Mouse (Mus musculus) gastrocnemius, adult 2 months (tissue): ENCODE data around the gene Slc43a1. TPM values are rescaled to one million over a fixed set of nuclear protein-coding genes. Genes with fewer than 3 reads are reported as not detected.

ENCODE experiments used
- DNase-seq: peaks from one replicate; pipeline ENCODE4 v3.0.0; 2022
- H3K27ac ChIP-seq: fragments of 200-600 bp; 2 replicates; pipeline ENCODE4 v1.8.1; 2022; ENCODE audit warnings: mild to moderate bottlenecking
- H3K4me3 ChIP-seq: fragments of 200-600 bp; 2 replicates; pipeline ENCODE4 v1.8.1; 2022; ENCODE audit warnings: mild to moderate bottlenecking, moderate library complexity
- CTCF ChIP-seq: fragments of 200-600 bp; IDR thresholded peaks from 2 replicates; pipeline ENCODE4 v1.8.1; 2022; ENCODE audit warnings: antibody characterized with exemption, mild to moderate bottlenecking, moderate library complexity
- intact Hi-C: fragments of 180-260 bp; cut with DNase I; formaldehyde crosslinking; loops from one replicate; pipeline ENCODE4 v1.15.1; 2025
- total RNA-seq, 2 experiments: library from RNA; stranded (reverse); gene quantifications; 2 replicates each; pipeline ENCODE4 v1.2.3; 2021

The Slc43a1 gene
- total RNA-seq, 2 experiments from 2014 or later: 6.3 to 11.6 TPM

DNA sequence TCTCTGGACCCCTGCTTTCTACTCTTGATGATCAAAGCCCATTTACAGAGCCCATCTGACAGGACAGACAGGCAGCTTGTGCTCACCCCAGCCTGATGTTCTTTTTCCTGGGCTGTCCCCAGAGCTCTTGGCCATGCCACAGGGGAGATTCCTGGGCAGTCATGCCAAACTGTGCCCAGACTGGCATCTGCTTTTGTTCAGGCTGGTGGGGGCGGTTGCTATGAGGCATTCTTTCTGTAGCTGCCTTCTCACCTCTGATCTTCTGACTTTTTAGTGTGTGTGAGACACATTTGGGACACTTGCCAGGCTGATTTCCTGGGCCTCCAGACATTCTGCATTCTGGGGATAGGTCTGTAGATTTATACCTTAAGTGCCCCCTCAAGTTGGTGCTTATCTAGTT lies 19.9 kb downstream of the Slc43a1 start:
- no peak for DNase-seq
- Histone ChIP-seq H3K4me3 (no peak overlapping the region), H3K27ac (no peak overlapping the region)
- intact Hi-C loops: no loop called here
- TF ChIP-seq CTCF: no peak

DNA sequence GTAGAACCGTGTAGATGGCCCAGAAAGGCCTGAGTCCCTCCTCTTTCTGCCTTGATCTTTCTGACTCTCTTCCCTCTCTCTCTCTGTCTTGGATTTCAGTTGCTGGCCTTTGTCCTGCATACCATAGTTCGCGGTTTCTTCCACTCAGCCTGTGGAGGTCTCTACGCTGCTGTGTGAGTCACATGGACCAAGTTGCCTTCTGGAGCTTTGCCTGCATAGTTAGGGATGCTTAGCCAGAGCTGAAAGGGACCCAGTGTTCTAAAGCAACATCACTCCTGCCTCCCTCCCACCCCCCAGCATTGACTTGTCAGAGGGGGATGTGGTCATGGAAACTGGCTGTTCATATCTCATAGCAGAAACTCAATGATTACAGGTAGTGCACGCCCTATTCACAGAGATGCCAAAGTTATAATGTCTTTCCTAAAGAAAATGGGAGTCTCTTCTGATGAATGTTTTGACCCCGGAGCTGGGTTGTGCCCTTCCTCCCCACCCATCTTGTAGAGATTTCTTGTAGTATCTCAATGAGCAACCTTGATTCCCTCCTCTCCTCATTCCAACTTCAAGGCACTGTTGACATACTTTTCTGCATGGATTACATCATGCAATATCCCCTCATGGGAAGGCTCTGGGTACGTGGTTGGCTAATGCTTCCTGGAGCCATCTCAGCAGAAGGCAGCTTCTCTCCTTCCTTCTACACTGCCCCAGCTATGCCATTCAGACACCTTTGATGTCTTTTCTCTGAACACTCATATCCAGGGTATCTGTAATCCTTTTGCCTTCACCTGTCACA lies 21.5 kb downstream of the Slc43a1 start:
- H3K27ac ChIP-seq: no peak overlapping the region
- no peak for DNase-seq

DNA sequence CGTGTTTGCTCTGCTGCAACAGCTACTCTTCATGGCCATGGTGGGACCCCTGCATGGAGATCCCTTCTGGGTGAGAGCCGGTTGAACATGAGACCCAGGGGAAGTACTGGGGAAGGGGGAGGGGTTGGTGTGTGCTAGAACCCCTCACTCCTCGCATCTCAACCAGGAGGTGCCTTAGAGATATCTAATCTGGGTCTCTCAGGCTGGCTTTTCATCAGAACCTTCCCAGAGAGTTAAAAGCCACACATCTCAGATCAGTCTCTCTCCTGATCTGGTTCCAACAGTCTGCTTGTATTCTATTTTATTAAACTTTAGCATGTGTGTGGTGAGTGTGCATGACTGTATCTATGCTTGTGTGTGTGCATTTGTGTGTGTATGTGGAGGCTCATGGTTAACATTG lies 22.8 kb downstream of the Slc43a1 start:
- Histone ChIP-seq H3K27ac (no peak overlapping the region), H3K4me3 (no peak overlapping the region)
- no peak for DNase-seq
- intact Hi-C loops: no loop called here
- TF ChIP-seq CTCF: no peak

More for the DNA sequence above, 21.5 kb downstream of the Slc43a1 start:
- TF ChIP-seq CTCF: no peak
- H3K4me3 ChIP-seq: no peak overlapping the region
- intact Hi-C loops: no loop called here

DNA sequence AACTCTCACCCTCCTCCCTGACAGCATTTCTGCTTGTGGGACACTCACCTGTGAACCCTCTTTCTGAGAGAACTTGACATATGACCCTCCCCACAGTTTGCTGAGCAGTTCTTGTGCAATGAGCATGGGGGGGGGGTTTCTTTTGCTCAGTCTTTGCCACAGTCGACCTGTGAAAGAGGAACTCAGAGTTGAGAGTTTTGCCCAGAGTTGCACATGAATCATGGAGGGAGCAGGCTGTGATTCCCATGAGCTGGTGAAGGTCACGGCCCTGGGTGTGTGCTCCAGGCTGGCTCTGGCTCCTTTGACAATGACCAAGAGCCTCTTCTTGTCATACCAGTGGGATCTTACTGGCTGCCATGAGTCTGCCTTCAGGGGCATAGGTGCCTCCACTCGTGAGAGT lies 23.6 kb downstream of the Slc43a1 start:
- intact Hi-C loops: no loop called here
- H3K27ac ChIP-seq: no peak overlapping the region
- TF ChIP-seq CTCF: no peak

DNA sequence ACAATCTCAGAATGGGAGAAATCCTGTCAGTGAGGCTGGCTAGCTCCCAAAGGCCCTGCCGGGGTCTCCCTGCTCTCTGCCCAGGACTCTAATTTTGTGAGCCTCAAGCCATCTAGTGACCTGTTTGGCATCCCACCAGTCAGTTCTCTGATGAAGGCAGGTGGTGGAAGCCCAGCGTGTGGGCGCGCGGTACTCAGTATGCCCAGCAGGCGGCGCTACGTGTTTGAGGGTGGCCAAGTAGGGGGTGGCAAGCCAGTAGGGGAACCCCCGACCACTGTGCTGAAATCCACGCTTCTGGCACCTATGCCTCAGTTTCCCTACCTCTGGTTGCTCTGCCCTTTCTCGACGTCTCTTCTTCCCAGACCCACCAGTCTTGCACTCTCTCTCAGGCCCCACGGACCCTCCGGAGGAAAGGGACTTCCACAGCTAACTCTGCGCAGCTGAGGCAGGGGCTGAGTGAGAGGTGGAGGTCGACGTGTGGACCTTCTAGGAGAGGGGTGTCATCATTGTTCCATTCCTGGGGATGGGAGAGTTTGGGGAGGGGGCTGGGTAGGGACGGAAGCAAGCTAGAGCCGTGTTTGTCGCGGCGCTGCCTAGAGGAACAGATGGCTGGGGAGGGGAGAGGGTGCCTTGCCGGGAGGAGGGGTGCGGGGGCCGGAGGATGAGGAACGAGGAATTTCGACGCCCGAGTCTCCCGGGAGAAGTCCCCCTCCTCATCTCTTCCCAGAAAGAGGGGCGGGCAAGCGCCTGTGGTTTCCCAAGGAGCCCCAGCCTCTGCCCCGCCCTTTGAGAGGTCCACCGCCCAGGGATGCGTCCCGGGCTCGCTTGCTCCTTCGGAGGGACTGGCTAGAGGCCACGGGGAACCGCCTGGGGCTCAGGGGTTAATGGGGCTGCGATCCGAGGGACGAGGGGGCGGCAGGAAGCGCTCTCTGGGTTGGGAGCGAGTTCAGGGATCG lies 27.2 kb downstream of the Slc43a1 start:
- intact Hi-C loops: loop anchor here (5.0 kb wide), 2 partner anchors 34 to 141 kb away; no protein-coding TSS in a partner anchor
- DNase-seq: peak; percentile 72
- Histone ChIP-seq H3K4me3 (peak overlapping the region; percentile 44), H3K27ac (no peak overlapping the region)
- TF ChIP-seq CTCF: peak; percentile 85

More for the DNA sequence above, 23.6 kb downstream of the Slc43a1 start:
- H3K4me3 ChIP-seq: no peak overlapping the region
- no peak for DNase-seq

DNA sequence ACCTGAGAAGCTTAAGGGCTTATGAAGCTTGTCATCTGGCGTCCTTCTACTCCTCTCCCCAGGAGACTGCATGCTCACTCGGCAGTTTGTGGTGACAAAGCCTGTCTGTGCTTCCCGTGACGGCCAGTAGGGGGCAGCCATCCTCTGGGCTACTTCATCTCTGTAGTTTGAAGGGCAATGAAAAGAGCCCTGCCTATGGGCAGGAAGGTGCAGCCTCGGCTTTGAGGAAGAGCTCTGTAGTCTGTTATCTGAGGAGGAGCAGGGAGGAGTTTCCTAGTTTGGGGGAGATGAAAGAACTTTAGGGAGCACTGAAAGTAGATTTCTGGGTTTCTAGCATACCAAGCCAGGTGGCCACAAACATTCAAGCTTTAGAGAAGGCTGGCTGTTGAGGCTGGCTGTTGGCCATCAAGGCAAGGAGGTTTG lies 29.9 kb downstream of the Slc43a1 start:
- peak; percentile 83 for TF ChIP-seq CTCF
- intact Hi-C loops: loop anchor here (2.0 to 5.0 kb wide), 3 partner anchors 22 to 139 kb away; no protein-coding TSS in a partner anchor
- DNase-seq: peak; percentile 71
- Histone ChIP-seq H3K4me3 (no peak overlapping the region), H3K27ac (no peak overlapping the region)

DNA sequence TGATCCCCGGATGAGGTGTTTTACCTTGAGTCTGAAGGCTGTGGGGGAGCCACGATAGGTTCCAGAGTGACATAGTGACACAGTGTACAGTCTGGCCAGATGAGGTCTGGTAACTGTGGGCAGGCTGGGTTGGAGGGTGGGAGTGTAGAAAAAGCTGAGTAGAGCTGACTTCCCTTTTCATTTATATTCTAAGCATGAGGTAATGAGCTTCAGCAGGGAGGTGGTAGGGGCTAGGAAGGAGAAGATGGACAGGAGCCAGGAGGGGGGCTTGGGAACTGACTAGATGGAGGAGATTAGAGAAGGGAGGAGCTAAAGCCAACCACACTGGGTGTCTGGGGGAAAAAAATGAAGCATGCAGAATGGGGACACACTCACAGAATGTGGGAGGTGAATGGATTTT lies 30.3 kb downstream of the Slc43a1 start:
- intact Hi-C loops: loop anchor here (2.0 to 5.0 kb wide), 3 partner anchors 22 to 138 kb away; no protein-coding TSS in a partner anchor
- DNase-seq: no peak
- Histone ChIP-seq H3K27ac (no peak overlapping the region), H3K4me3 (no peak overlapping the region)
- no peak for TF ChIP-seq CTCF

DNA sequence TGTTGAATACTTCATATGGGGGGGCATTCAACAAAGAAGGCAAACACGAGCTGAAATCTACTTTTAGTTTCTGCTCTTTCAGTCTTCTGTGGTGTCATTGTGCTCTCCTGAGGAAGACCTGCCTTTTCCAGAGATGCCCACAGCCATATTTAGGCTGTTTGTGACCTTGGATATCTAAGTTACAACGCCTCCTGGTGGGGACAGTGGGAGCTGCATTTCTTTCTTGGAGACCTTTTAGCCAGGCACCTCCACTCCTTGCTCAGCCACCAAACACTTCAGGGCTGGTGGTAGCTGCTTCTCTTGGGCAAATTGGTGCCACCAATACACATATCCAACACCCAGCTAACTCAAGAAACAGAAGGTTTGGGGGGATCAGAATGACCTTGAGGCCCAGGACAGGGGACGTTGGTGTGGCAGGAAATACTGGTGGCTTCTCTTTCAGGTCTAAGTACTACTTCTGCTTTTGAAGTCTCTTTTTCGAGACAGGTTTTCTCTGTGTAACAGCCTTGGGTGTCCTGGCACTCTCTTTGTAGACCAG lies 32.0 kb downstream of the Slc43a1 start:
- TF ChIP-seq CTCF: peak; percentile 34
- no peak for DNase-seq
- intact Hi-C loops: no loop called here
- no peak overlapping the region for H3K4me3 ChIP-seq
- H3K27ac ChIP-seq: no peak overlapping the region

DNA sequence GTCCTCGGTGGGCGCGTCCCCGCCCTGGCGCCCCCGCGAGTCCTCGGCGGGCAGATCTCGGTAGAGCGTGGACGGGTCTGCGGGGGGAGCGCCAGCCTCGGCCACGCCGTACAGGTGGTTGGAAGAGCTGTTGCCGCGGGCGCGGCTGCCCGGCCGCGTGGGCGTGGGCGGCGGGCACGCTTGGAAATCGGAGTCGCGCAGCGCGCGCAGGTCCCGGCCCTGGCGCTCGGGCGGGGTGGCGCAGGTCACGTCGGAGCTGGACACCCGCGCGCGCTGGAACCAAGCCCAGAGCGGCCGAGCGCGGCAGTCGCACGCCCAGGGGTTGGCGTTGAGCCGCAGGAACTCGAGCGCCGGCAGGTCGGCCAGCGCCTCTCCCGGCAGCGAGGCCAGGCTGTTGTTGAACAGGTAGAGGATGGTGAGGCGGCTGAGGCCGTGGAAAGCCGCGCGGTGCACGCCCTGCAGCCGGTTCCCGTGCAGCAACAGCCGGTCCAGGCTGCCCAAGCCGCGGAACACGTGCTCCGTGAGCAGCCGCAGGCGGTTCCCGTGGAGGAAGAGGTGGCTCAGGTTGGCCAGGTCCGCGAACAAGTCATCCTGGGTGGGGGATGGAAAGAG lies 33.6 kb downstream of the Slc43a1 start:
- TF ChIP-seq CTCF: no peak
- Histone ChIP-seq H3K4me3 (peak overlapping the region; percentile 75), H3K27ac (no peak overlapping the region)
- intact Hi-C loops: no loop called here
- DNase-seq: peak; percentile 90

DNA sequence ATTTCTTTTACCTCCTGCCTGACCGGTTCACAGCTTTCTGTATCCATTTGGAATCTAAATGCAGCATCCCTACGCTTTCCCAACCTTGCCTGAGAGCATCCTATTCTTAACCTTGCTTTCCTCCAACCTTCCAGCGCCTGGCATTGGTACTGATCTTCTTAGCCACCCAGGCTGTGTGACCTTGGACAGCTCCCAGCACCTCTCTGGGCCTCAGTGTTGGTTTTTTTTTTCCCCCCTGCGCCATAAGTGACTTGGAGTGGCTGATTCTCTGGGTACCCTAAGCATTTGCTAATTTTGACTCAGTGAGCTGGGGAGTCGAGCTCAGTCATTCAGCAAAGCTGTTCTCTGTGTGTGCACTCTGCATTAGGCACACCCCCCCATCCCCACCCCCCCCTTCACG lies 37.2 kb downstream of the Slc43a1 start:
- TF ChIP-seq CTCF: no peak
- Histone ChIP-seq H3K4me3 (no peak overlapping the region), H3K27ac (no peak overlapping the region)
- intact Hi-C loops: no loop called here
- DNase-seq: no peak

DNA sequence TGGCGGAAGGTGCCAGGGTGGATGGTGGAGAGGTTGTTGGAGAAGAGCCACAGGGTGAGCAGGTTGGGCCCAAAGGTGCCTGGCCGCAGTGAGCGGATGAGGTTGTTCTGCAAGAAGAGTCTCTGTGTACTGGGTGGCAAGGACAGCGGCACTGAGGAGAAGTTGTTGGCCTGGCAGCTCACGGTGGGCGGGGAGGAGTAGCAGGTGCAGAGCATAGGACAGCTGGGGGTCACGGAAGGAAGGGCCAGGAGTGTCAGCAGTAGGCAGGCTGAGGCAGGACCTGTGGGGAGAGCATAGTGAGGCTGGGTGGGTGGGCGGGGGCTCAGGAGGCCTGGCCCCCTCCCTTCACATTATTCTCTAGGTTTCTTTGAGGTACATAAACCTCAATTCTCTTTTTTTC lies 41.9 kb downstream of the Slc43a1 start:
- H3K4me3 ChIP-seq: no peak overlapping the region
- DNase-seq: no peak
- no peak for TF ChIP-seq CTCF
- intact Hi-C loops: no loop called here
- H3K27ac ChIP-seq: no peak overlapping the region

DNA sequence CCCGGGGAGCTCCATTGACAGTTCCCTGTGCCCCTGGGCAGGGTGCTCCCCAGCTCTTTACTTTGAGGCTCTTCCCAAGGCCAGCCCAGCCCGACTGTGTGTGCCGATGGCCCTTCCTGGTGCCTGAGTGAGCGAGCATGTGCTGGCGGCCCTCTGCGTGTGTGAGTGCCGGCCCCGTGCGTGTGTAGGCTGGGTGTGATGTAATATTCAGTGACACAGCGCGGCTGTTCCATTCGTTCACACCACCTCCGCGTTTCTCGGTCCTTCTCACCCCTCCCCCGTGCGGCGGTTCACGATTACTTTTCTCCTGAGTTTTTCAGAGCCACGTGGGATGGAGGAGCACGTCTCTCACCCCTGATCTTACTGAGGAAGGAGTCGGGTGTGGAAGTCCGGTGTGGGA lies 44.0 kb downstream of the Slc43a1 start:
- no peak for DNase-seq

More for the DNA sequence above, 44.0 kb downstream of the Slc43a1 start:
- Histone ChIP-seq H3K4me3 (no peak overlapping the region), H3K27ac (no peak overlapping the region)
- intact Hi-C loops: no loop called here
- TF ChIP-seq CTCF: no peak
